Mouse (Mus musculus): ENCODE results near the gene Ttc9b. TPM values are rescaled to one million over a fixed set of nuclear protein-coding genes. Genes with fewer than 3 reads are reported as not detected.

Ttc9b gene
- polyA plus RNA-seq, 1 experiment from 2014 or later = not detected

DNA sequence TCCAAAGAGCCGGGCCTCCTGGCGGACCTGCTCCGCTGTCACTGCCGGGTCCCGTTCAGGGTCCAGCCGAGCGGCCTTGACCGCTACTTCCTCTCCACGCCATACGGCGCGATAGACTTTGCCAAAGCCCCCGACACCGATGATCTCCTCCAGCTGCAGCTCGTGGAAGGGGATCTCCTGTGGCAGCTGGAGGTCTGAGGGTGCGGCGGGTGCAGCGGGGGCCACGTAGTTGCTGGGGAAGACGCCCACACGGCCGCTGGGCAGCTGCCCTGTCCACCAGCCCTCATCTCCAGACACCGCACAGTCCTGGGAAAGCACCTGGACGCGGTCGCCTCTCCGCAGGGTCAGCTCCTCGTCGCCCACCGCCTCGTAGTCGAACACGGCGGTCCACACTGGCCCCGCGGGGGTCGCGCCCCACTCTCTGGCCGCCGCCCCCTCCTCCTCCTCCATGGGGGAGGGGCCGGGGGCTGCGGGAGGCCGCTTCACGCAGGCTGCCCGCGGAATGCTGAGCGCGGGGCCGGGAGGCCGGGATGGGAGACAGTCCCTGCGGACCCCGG, 19.9 kb downstream of the Ttc9b start:
- ATAC-seq (replicated peaks; ENCODE audit: low FRiP score) = no peak
- no peaks in the 10 kb centered on the region for H3K27me3 ChIP-seq (replicated peaks; ENCODE audit: control insufficient read depth, insufficient read depth, low read length)
- peak overlapping the region; percentile 80 for H3K4me3 ChIP-seq (ENCODE audit: low read depth, low read length)
- no peak for DNase-seq (ENCODE audit: low spot score)
- H3K27ac ChIP-seq (ENCODE audit: low read depth, low read length) = no peak overlapping the region
- peaks cover 9% of the 10 kb centered on the region for H3K4me1 ChIP-seq (replicated peaks; ENCODE audit: control insufficient read depth, insufficient read depth, low read length)
- no peaks in the 10 kb centered on the region for H3K9me3 ChIP-seq (ENCODE audit: control insufficient read depth, low read length)
- H3K4me2 ChIP-seq = peak overlapping the region; percentile 100
- no peaks in the 10 kb centered on the region for H3K36me3 ChIP-seq (ENCODE audit: control insufficient read depth, insufficient read depth, low read length)
- 2% methylated on average over 48 of the region's 52 CpGs for WGBS
- peak overlapping the region; percentile 68 for H3K9ac ChIP-seq (ENCODE audit: low read depth, low read length)

DNA sequence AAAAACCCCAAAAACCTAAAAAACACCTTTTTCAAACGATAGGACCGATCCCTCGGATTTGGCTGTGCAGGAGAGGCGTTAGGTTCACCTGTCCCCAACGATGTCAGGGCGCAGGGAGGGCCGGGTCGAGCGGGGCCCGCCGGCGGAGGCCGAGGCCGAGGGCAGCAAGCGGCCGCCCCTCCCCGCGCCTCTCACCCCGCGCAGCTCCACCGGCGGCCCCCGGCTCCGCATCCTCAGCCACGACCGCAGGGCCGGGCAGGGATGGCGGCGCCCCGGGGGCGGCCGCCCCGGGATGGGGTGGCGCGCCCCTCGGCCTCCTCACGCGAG, 20.4 kb downstream of the Ttc9b start:
- H3K27ac ChIP-seq (ENCODE audit: low read depth, low read length) = peak overlapping the region; percentile 30
- H3K4me1 ChIP-seq (replicated peaks; ENCODE audit: control insufficient read depth, insufficient read depth, low read length) = peaks cover 9% of the 10 kb centered on the region
- no peaks in the 10 kb centered on the region for H3K27me3 ChIP-seq (replicated peaks; ENCODE audit: control insufficient read depth, insufficient read depth, low read length)
- no peak for DNase-seq (ENCODE audit: low spot score)
- ATAC-seq (replicated peaks; ENCODE audit: low FRiP score) = peak; percentile 66
- peak overlapping the region; percentile 100 for H3K4me2 ChIP-seq
- no peaks in the 10 kb centered on the region for H3K36me3 ChIP-seq (ENCODE audit: control insufficient read depth, insufficient read depth, low read length)
- under 1% methylated on average over 36 of the region's 38 CpGs for WGBS
- H3K9me3 ChIP-seq (ENCODE audit: control insufficient read depth, low read length) = no peaks in the 10 kb centered on the region
- H3K4me3 ChIP-seq (ENCODE audit: low read depth, low read length) = peak overlapping the region; percentile 80
- H3K9ac ChIP-seq (ENCODE audit: low read depth, low read length) = peak overlapping the region; percentile 68

DNA sequence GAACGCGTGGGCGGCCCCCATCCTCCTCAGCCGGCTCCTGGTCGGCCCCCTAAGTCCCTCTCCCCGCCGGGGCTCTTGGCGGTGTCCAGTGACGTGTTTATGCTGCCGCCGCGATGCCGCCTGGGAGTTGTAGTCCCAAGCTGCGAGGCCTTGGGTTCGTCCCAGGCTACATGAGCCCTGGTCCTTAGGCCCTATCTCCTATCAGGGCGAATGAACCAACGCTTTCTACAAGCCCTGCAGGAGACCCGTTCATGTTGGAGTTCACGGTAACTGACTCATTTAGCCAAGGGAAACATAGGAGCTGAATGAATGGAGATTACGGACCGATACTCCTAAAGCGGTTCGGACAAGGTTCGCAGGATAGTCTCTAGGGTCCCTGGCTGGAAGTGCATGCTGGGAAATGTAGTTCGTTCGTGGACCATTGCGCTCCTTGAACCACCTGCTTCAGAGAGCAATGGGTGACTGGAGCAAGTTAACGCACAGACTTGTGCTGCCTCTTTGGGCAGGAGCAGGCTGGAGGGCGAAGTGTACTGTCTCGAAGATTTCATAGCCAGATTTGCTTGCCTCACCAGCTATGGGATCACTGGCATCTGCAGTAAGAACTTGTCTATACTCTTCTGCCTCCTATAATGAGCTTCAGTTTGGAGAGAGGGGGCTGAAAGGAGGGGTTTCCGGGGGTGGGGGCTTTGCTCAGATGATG, 21.0 kb downstream of the Ttc9b start, which contains the start of gene Map3k10:
Gene Map3k10, minus strand, starts transcription at position 77 of the 700 bp plus-strand sequence.
- peak; percentile 98 for ATAC-seq (replicated peaks; ENCODE audit: low FRiP score)
- no peaks in the 10 kb centered on the region for H3K36me3 ChIP-seq (ENCODE audit: control insufficient read depth, insufficient read depth, low read length)
- peaks cover 9% of the 10 kb centered on the region for H3K4me1 ChIP-seq (replicated peaks; ENCODE audit: control insufficient read depth, insufficient read depth, low read length)
- peak within 1 kb of the TSS; percentile 80 for H3K4me3 ChIP-seq (ENCODE audit: low read depth, low read length)
- WGBS = 1% methylated on average over 31 of the region's 31 CpGs
- H3K27me3 ChIP-seq (replicated peaks; ENCODE audit: control insufficient read depth, insufficient read depth, low read length) = no peaks in the 10 kb centered on the region
- H3K9ac ChIP-seq (ENCODE audit: low read depth, low read length) = peak within 1 kb of the TSS; percentile 68
- H3K4me2 ChIP-seq = peak within 1 kb of the TSS; percentile 100
- peak within 1 kb of the TSS; percentile 30 for H3K27ac ChIP-seq (ENCODE audit: low read depth, low read length)
- H3K9me3 ChIP-seq (ENCODE audit: control insufficient read depth, low read length) = no peaks in the 10 kb centered on the region
- DNase-seq (ENCODE audit: low spot score) = peak; percentile 97

DNA sequence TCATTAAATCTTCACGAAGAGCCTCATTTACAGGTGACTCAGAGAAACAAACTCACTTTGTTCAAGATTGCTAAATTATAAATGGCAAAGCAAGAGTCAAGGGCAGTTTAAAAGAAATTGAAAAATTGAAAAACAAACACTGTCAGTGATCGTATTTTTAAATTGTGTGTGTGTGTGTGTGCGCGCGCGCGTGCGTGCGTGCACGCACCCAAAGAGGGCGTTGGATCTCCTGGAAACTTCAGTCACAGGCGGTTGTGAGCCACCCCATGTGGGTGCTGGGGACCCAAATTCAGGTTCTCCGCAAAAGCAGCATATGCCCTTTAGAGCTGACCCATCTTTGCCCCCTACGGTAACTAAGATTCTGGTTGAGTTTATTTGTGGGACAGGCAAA, 21.5 kb downstream of the Ttc9b start:
- no peak overlapping the region for H3K27ac ChIP-seq (ENCODE audit: low read depth, low read length)
- H3K9ac ChIP-seq (ENCODE audit: low read depth, low read length) = peak overlapping the region; percentile 68

DNA sequence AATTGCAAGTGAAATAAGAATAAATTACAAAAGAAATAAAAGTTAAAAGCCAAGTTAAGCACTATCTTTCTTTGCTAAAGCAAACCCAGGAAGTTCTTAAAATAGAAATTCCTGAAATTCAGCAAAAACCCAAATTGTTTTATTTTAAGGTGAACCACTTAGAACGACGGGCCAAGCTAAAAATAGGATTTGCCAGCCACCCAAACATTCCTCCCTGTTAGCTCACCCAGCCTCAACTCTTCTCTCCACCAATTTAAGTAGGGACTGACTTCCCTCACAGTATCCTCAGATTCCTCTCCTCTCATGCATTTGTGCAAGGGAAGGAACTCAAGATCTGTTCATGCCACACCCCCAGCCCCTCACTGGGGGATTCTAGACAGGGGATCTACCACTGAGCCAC, 29.5 kb downstream of the Ttc9b start:
- Histone ChIP-seq H3K27me3 (replicated peaks; ENCODE audit: control insufficient read depth, insufficient read depth, low read length) (no peaks in the 10 kb centered on the region), H3K4me1 (replicated peaks; ENCODE audit: control insufficient read depth, insufficient read depth, low read length) (peaks cover 2% of the 10 kb centered on the region; the same call in 1 of the 2 replicates), H3K27ac (ENCODE audit: low read depth, low read length) (no peak overlapping the region), H3K4me3 (ENCODE audit: low read depth, low read length) (no peak overlapping the region), H3K9ac (ENCODE audit: low read depth, low read length) (no peak overlapping the region), H3K36me3 (ENCODE audit: control insufficient read depth, insufficient read depth, low read length) (no peaks in the 10 kb centered on the region), H3K9me3 (ENCODE audit: control insufficient read depth, low read length) (no peaks in the 10 kb centered on the region), H3K4me2 (no peak overlapping the region)
- DNase-seq (ENCODE audit: low spot score) (no peak), ATAC-seq (replicated peaks; ENCODE audit: low FRiP score) (no peak)
- WGBS = 32% methylated on average over 2 of the region's 2 CpGs

More for the DNA sequence above, 21.5 kb downstream of the Ttc9b start:
- peak overlapping the region; percentile 100 for H3K4me2 ChIP-seq
- H3K4me1 ChIP-seq (replicated peaks; ENCODE audit: control insufficient read depth, insufficient read depth, low read length) = peaks cover 9% of the 10 kb centered on the region
- H3K9me3 ChIP-seq (ENCODE audit: control insufficient read depth, low read length) = no peaks in the 10 kb centered on the region
- DNase-seq (ENCODE audit: low spot score) (no peak), ATAC-seq (replicated peaks; ENCODE audit: low FRiP score) (no peak)
- 33% methylated on average over 14 of the region's 14 CpGs for WGBS
- H3K36me3 ChIP-seq (ENCODE audit: control insufficient read depth, insufficient read depth, low read length) = no peaks in the 10 kb centered on the region
- no peaks in the 10 kb centered on the region for H3K27me3 ChIP-seq (replicated peaks; ENCODE audit: control insufficient read depth, insufficient read depth, low read length)
- H3K4me3 ChIP-seq (ENCODE audit: low read depth, low read length) = peak overlapping the region; percentile 80

DNA sequence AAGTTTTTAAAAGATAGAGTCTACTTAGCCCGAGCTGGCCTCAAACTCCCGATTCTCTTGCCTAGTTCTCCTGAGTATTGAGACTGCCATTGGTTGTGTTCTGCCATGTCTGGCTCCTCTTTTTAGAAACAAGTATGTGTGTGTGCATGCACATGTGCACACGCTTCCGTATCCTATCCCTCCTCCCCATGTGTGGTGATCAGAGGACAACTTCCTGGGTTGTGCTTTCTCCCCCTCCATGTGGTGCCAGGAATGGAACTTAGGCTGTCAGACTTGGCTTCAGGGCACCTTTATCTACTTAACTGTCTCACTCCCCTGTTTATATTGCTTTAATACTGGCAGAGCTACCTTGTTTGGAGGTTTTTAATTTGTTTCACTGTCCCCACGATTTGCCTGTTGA, 31.5 kb downstream of the Ttc9b start:
- H3K4me2 ChIP-seq = no peak overlapping the region
- no peak for DNase-seq (ENCODE audit: low spot score)
- H3K4me1 ChIP-seq (replicated peaks; ENCODE audit: control insufficient read depth, insufficient read depth, low read length) = peaks cover 4% of the 10 kb centered on the region; the same call in 1 of the 2 replicates
- ATAC-seq (replicated peaks; ENCODE audit: low FRiP score) = no peak
- no peaks in the 10 kb centered on the region for H3K27me3 ChIP-seq (replicated peaks; ENCODE audit: control insufficient read depth, insufficient read depth, low read length)
- H3K27ac ChIP-seq (ENCODE audit: low read depth, low read length) = no peak overlapping the region
- H3K9me3 ChIP-seq (ENCODE audit: control insufficient read depth, low read length) = no peaks in the 10 kb centered on the region
- no peaks in the 10 kb centered on the region for H3K36me3 ChIP-seq (ENCODE audit: control insufficient read depth, insufficient read depth, low read length)
- H3K4me3 ChIP-seq (ENCODE audit: low read depth, low read length) = no peak overlapping the region
- no peak overlapping the region for H3K9ac ChIP-seq (ENCODE audit: low read depth, low read length)
- WGBS = 33% methylated on average over 5 of the region's 5 CpGs

DNA sequence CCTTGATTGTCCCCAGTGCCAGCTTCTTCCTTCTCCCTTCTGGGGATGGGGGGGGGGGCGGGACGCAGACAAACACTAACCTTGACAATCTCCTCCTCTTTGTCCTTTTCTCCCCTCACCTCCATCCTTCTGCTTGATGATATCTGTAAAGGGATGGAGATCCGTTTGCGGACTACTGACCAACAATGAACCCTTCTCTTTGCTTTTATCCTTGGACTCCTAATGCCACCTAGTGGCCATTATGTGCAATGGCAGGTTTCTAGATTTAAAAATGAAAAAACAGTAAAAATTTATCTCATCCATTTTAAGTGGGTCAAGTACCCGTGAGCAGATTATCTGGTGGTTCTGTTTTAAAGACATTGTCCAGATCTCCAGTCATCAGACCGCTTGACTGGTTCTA, 32.0 kb downstream of the Ttc9b start:
- no peak overlapping the region for H3K4me2 ChIP-seq

DNA sequence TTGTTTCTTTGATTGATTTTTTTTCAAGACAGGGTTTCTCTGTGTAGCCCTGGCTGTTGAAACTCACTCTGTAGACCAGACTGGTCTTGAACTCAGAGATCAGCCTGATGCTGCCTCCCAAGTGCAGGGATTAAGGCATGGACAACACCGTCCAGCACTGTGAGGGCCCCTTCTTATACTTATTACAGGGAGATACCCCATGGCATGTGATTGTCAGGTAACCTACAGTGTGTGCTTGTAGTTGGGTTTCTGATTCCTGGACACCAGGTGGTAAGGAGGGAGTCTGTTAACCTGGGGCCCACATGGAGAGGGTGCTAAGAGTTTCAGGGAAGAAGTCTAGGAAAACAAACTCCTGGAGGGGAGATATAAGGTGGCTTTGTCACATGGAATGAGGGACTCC, 33.3 kb downstream of the Ttc9b start:
- H3K36me3 ChIP-seq (ENCODE audit: control insufficient read depth, insufficient read depth, low read length) = no peaks in the 10 kb centered on the region
- H3K9ac ChIP-seq (ENCODE audit: low read depth, low read length) = no peak overlapping the region
- H3K9me3 ChIP-seq (ENCODE audit: control insufficient read depth, low read length) = no peaks in the 10 kb centered on the region
- H3K27me3 ChIP-seq (replicated peaks; ENCODE audit: control insufficient read depth, insufficient read depth, low read length) = no peaks in the 10 kb centered on the region
- 82% methylated on average over 1 of the region's 1 CpGs for WGBS
- H3K27ac ChIP-seq (ENCODE audit: low read depth, low read length) = no peak overlapping the region
- H3K4me3 ChIP-seq (ENCODE audit: low read depth, low read length) = no peak overlapping the region
- ATAC-seq (replicated peaks; ENCODE audit: low FRiP score) (no peak), DNase-seq (ENCODE audit: low spot score) (no peak)
- peaks cover 4% of the 10 kb centered on the region; the same call in 1 of the 2 replicates for H3K4me1 ChIP-seq (replicated peaks; ENCODE audit: control insufficient read depth, insufficient read depth, low read length)
- H3K4me2 ChIP-seq = no peak overlapping the region

More for the DNA sequence above, 32.0 kb downstream of the Ttc9b start:
- Histone ChIP-seq H3K36me3 (ENCODE audit: control insufficient read depth, insufficient read depth, low read length) (no peaks in the 10 kb centered on the region), H3K4me1 (replicated peaks; ENCODE audit: control insufficient read depth, insufficient read depth, low read length) (peaks cover 4% of the 10 kb centered on the region; the same call in 1 of the 2 replicates), H3K9me3 (ENCODE audit: control insufficient read depth, low read length) (no peaks in the 10 kb centered on the region), H3K9ac (ENCODE audit: low read depth, low read length) (no peak overlapping the region), H3K27me3 (replicated peaks; ENCODE audit: control insufficient read depth, insufficient read depth, low read length) (no peaks in the 10 kb centered on the region), H3K27ac (ENCODE audit: low read depth, low read length) (no peak overlapping the region), H3K4me3 (ENCODE audit: low read depth, low read length) (no peak overlapping the region)
- DNase-seq (ENCODE audit: low spot score) = no peak
- no peak for ATAC-seq (replicated peaks; ENCODE audit: low FRiP score)
- 2% methylated on average over 6 of the region's 6 CpGs for WGBS

DNA sequence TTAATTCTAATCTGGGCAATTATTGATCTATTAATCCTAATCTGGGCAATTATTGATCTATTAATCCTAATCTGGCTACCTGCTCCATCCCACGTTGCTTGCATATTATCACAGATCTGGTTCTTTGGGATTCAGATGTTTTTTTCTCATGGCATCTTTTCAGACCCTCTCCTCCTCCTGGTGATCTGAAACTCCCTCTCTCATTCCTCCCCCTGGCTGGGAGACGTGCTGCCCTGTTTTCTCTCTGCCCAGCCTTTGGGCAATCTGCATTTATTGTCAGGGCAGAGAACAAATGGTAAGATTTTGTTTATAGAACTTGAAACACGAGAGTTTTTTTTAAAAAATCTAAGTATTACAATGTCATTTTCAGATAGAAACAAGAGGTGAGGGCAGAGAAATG, 34.1 kb downstream of the Ttc9b start:
- Histone ChIP-seq H3K4me3 (ENCODE audit: low read depth, low read length) (peak overlapping the region; percentile 60; the same call in 1 of the 2 replicates), H3K4me2 (peak overlapping the region; percentile 92), H3K9ac (ENCODE audit: low read depth, low read length) (0 out of 2 replicates have a peak overlapping the region, but pooled peaks have one; percentile 9), H3K9me3 (ENCODE audit: control insufficient read depth, low read length) (no peaks in the 10 kb centered on the region), H3K27me3 (replicated peaks; ENCODE audit: control insufficient read depth, insufficient read depth, low read length) (no peaks in the 10 kb centered on the region), H3K36me3 (ENCODE audit: control insufficient read depth, insufficient read depth, low read length) (no peaks in the 10 kb centered on the region), H3K27ac (ENCODE audit: low read depth, low read length) (no peak overlapping the region), H3K4me1 (replicated peaks; ENCODE audit: control insufficient read depth, insufficient read depth, low read length) (peaks cover 4% of the 10 kb centered on the region; the same call in 1 of the 2 replicates)
- ATAC-seq (replicated peaks; ENCODE audit: low FRiP score) (no peak), DNase-seq (ENCODE audit: low spot score) (no peak)
- WGBS = 68% methylated on average over 3 of the region's 3 CpGs
